Mouse (Mus musculus) cortical plate, adult 2 months (tissue): Measurements from ENCODE around the gene Prpf19. TPM values are rescaled to one million over a fixed set of nuclear protein-coding genes. Genes with fewer than 3 reads are reported as not detected.

Experiments used
- H3K27ac ChIP-seq: fragments of 200-500 bp; 2 replicates; pipeline ENCODE4 v1.5.1; 2012; ENCODE audit warnings: low read length, control low read depth, inconsistent platforms; ENCODE audit not compliant: insufficient read depth
- H3K4me1 ChIP-seq: fragments of 200-500 bp; 2 replicates; pipeline ENCODE4 v1.6.1; 2011; ENCODE audit warnings: low read length; ENCODE audit not compliant: control insufficient read depth, insufficient read depth
- H3K4me3 ChIP-seq: fragments of 200-500 bp; 2 replicates; pipeline ENCODE4 v1.5.1; 2011; ENCODE audit warnings: mild to moderate bottlenecking, low read length, control low read depth; ENCODE audit not compliant: insufficient read depth
- CTCF ChIP-seq: fragments of 200-500 bp; IDR thresholded peaks from 2 replicates; pipeline ENCODE4 v1.5.1; 2011; ENCODE audit warnings: mild to moderate bottlenecking, control low read depth, low read length; ENCODE audit not compliant: insufficient read depth; ENCODE audit errors: extremely low read depth
- POLR2A ChIP-seq: fragments of 200-500 bp; IDR thresholded peaks from 2 replicates; pipeline ENCODE4 v1.6.1; 2011; ENCODE audit warnings: mild to moderate bottlenecking, low read length, control low read depth; ENCODE audit not compliant: insufficient read depth; ENCODE audit errors: extremely low read depth
- polyA plus RNA-seq: library from polyadenylated mRNA; depleted of rRNA; stranded (reverse); fragments of >200 nt; gene quantifications from 2 replicates; pipeline ENCODE4 v1.2.3, GENCODE M21; 2012

Gene Prpf19
- polyA plus RNA-seq, 1 experiment = 219 TPM

DNA sequence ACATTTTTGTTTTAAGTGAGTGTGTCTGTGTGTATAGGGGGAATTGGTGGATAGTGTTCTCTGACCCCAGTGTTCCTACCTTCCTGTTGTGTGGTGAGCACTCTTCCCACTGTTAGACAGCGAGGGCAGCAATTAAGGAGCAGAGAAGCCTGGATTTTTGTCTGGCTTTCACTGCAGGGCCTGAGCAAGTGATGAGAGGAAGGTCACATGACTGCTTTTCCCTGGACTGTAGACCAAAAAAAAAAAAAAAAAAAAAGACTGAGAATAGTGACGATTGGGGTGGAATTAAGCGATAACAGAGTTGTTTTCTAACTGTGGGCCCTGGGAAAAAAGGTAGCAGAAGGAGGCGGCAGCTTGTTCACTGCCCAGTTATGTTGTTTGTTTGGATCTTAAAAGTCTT is 31.6 kb downstream of the Prpf19 start:
- Histone ChIP-seq H3K27ac (no peak overlapping the region), H3K4me1 (no peaks in the 10 kb centered on the region), H3K4me3 (no peak overlapping the region)
- TF ChIP-seq POLR2A (no peak), CTCF (no peak)

DNA sequence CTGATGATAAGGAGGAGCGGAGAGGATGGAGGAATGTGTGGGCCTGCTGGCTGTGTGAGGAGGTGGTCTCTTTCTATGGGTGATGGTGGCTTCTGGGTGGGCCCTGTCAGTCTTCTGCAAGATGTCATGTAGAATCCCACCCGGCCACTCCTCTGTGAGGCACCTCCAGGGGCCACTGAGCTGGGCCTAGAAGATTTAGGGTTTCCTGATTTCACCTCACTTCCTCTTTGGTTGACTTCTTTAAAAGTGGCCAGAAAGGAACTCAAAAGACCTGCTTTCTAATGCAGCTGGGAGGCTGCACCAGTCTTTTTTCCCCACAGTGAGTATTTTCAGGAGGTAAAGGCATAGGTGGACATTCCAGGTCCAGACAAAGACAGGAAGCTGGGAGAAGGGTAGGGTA is 35.6 kb downstream of the Prpf19 start:
- no peak for TF ChIP-seq POLR2A
- TF ChIP-seq CTCF = no peak
- Histone ChIP-seq H3K4me3 (no peak overlapping the region), H3K27ac (no peak overlapping the region), H3K4me1 (no peaks in the 10 kb centered on the region; the same call in 1 of the 2 replicates)

DNA sequence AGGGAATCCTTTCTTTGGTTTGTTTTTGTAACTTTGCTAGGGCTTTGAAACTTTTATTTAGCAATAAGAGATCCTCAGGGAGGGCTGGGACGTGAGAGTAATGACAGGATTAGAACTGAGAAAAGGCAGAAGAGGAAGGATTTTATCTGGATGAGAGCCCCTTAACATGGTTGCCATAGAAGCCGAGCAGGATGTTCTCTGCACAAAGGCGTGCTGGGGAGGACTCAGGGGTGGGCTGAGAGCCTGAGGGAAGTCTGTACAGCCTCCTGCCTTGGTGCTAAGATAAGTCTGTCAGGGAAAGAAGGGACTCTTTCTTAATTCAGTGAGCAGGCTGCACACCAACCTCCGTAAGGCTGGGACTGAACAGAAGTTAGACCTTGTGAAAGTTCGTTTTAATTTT is 40.0 kb downstream of the Prpf19 start:
- H3K27ac ChIP-seq = no peak overlapping the region
- no peak overlapping the region for H3K4me3 ChIP-seq
- no peaks in the 10 kb centered on the region; the same call in 1 of the 2 replicates for H3K4me1 ChIP-seq
- TF ChIP-seq POLR2A (no peak), CTCF (no peak)

DNA sequence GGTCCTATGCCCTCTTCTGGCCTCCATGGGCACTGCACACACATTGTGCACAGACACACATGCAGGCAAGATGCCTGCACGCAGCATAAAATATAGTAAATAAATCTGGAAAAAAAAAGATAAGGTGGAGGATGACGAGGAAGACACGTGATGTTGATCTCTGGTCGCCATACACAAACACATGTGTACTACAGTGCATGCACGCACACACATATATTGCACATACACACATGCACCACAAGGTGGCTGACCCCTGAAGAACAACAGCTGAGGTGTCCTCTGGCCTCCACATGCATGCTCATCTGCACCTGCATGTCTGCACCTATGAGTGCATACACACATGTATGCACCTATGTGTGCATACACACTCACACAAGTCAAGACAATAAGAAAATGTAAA is 41.0 kb downstream of the Prpf19 start:
- Histone ChIP-seq H3K4me3 (no peak overlapping the region), H3K4me1 (no peaks in the 10 kb centered on the region; the same call in 1 of the 2 replicates), H3K27ac (no peak overlapping the region)
- TF ChIP-seq CTCF = no peak

DNA sequence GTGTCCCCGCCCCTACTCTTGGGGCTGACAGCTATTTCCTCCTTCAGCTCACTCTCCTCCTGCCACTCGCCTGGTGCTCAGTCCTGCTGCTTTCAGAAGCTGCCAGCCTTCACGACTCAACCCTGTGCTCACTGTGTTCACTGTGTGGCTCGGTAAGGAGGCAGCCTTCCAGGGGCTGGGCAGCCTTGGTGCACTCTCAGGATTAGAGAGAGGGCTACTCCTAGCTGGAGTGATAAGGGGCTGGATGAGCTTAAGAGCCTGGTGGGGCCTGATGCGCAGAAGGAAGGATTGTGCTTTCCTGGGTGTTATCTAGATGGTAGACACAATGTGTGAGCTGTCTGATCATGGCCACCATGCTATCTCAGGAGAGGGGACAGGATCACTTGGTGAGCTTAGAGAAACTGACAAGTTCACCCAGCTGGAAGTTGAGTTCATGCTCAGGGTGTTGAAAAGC is 42.1 kb downstream of the Prpf19 start, which contains the start of gene Ptgdr2:
Gene Ptgdr2, plus strand, starts transcription at position 51 of the 454 bp plus-strand sequence.
- H3K4me3 ChIP-seq = no peak within 1 kb of the TSS
- H3K27ac ChIP-seq = no peak within 1 kb of the TSS
- H3K4me1 ChIP-seq = no peaks in the 10 kb centered on the region; the same call in 1 of the 2 replicates
- TF ChIP-seq POLR2A (no peak), CTCF (no peak)

DNA sequence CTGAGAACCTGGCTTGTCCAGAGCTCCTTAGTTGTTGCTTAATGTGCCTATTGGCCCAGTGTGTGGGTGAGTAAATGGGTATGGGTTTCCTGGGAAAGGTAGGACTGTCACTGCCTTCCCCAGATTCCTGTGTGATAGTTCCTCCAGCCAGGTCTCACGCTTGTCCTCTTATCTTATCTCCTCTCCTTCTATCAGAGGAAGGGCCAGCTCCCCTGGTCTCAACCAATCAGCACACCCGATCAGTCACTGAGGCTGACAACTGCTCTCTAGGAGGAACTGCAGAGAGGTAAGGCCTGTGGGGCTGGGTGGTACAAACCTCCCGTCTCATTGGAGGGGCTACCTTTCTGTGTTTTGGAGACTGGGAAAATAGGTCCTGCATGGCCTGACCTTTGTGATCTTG is 43.7 kb downstream of the Prpf19 start:
- TF ChIP-seq CTCF = no peak
- TF ChIP-seq POLR2A = no peak

DNA sequence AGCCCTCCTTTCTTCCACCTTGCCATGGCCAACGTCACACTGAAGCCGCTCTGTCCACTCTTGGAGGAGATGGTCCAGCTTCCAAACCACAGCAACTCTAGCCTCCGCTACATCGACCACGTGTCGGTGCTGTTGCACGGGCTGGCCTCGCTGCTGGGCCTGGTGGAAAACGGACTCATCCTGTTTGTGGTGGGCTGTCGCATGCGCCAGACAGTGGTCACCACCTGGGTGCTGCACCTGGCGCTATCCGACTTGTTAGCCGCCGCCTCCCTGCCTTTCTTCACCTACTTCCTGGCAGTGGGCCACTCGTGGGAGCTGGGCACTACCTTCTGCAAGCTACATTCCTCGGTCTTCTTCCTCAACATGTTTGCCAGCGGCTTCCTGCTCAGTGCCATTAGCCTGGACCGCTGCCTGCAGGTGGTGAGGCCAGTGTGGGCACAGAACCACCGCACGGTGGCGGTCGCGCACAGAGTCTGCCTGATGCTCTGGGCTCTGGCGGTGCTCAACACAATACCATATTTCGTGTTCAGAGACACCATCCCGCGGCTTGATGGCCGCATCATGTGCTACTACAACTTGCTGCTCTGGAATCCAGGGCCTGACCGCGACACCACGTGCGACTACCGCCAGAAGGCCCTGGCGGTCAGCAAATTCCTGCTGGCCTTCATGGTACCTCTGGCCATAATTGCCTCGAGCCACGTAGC is 45.2 kb downstream of the Prpf19 start:
- Histone ChIP-seq H3K4me3 (peak overlapping the region; percentile 12; the same call in 1 of the 2 replicates), H3K27ac (no peak overlapping the region), H3K4me1 (no peaks in the 10 kb centered on the region)
- TF ChIP-seq POLR2A = 0 out of 2 replicates have a peak, but pooled peaks have one; percentile 2
- TF ChIP-seq CTCF = peak; percentile 58

More for the DNA sequence above, 43.7 kb downstream of the Prpf19 start:
- Histone ChIP-seq H3K27ac (no peak overlapping the region), H3K4me3 (no peak overlapping the region), H3K4me1 (no peaks in the 10 kb centered on the region; the same call in 1 of the 2 replicates)

DNA sequence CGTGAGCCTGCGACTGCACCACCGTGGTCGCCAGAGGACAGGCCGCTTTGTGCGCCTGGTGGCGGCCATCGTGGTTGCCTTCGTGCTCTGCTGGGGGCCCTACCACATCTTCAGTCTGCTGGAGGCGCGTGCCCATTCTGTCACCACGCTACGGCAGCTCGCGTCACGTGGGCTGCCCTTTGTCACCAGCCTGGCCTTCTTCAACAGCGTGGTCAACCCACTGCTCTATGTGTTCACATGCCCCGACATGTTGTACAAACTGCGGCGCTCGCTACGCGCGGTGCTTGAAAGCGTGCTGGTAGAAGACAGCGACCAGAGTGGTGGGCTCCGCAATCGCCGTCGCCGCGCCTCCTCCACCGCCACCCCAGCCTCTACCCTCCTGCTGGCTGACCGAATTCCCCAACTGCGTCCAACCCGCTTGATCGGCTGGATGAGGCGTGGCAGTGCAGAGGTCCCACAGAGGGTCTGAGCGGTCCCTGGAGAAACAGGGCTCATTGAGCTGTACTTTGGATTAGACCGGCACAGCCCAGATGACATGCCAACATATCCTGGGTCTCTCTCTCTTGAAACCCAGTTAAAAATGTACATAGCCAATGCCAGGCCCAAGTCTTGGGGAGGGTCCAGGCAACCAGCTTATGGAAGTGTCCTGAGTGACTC is 45.9 kb downstream of the Prpf19 start:
- H3K4me1 ChIP-seq = no peaks in the 10 kb centered on the region
- peak overlapping the region; percentile 12; the same call in 1 of the 2 replicates for H3K4me3 ChIP-seq
- TF ChIP-seq CTCF (no peak), POLR2A (no peak)
- H3K27ac ChIP-seq = no peak overlapping the region

DNA sequence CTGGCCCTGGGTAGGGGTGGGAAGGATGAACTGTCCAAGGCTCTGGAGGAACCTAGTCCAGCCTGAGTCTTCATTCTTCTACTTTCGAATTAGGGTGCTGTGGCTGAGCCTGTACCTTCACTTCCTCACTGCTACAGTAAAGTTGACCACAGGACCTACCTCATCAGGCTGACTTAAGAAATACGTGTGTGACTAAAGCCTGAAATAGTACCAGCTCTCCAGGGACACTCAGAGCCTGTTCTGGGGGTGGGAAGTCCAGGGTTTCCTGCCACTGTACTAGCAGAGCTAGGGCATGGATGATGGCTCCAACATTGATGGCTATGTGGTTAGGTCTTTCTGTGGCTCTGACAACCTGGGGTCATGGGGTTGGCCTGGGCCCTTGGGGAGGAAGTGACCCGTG is 48.9 kb downstream of the Prpf19 start:
- Histone ChIP-seq H3K27ac (no peak overlapping the region), H3K4me1 (peaks cover 10% of the 10 kb centered on the region; the same call in 1 of the 2 replicates), H3K4me3 (no peak overlapping the region)
- TF ChIP-seq POLR2A (no peak), CTCF (no peak)
